Mouse (Mus musculus) MN1 (cell line): ENCODE measurements around the gene Rnf126.
A peak's percentile ranks its signal among the peaks of the same experiment; 100 is the strongest.

Experiments
- DNase-seq: peaks from one replicate; pipeline ENCODE4 v3.0.0-alpha.2; 2016; ENCODE audit warnings: low spot score

Gene Rnf126

DNA sequence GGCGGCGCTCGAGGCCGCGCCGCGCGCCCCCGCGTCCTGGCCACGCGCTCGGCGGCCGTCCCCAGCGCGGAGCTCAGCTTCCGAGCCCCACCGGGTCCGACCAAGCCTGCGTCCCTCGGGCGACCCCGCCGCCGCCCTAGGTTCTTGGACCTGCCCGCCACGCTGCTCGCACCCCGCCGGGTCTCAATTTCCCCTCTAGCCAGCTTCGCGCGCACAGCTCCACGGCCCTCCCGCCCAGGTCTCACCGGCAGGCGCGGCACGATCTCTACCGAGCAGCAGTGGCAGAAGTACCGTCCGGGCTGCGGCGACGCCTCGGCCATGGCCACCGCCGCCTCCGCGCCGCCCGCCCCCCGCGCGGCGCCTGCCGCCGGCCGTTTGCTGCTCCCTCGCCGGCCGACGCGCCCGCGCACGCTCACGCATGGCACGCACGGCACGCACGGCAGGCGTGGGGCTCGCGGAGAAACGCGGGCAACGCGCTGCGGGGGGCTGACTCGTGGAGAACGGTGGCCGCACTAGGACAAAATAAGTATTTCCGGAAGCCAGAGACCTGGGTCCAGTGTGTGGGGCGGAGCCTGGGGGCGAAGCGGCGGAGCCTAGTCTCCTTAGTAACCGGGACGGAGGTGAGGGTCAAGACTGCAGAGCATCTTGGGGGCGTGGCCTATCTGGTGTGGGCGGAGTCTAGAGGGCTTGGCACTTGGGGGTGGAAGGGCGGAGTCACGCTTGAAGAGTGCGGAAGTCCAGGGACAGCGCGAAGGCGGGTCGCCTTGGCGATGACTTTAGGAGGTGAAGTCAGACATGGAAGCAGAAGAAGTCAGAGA, at the start of gene Rnf126:
Gene Rnf126 (minus strand): TSS at position 445 of the 818 bp plus-strand sequence.
- DNase-seq: peak; percentile 100

DNA sequence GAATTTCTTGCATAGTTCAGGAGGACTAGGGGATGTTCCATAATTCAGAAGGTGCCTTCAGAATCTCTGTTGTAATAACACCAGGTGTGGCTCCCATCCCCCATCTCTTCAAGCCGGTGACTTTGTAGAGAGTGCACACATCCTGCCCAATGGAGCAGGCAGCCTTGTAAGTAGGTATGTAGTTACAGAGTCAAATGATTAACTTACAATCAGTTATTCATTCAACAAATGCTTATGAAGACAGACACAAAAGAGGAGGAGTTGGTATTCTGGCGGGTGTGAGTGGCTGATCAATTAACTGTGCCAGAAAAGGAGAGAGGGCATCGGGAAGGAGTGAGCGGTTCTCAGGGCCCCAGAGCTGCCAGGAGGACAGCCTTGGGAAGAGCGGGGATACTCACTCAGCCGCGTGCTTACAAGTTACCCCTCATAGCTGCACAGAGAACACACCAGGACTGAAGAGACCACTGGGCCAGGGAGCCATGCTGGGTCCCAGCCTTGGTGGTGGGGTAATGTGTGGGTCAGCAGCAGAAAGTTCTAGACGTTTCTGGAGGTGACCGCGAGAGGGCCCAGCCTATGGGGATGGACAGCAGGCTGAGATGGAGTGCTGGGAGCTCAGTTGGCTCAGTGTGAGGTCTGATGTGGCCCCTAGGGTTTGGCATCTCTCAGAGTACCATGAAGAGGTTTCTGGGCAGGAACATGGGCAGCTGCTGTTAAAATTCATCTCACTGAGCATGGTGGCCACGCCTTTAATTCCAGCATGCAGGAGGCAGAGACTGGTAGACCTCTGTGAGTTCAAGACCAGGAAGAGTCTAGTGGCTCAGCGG, 49.1 kb upstream of the Rnf126 start:
- no peak for DNase-seq

DNA sequence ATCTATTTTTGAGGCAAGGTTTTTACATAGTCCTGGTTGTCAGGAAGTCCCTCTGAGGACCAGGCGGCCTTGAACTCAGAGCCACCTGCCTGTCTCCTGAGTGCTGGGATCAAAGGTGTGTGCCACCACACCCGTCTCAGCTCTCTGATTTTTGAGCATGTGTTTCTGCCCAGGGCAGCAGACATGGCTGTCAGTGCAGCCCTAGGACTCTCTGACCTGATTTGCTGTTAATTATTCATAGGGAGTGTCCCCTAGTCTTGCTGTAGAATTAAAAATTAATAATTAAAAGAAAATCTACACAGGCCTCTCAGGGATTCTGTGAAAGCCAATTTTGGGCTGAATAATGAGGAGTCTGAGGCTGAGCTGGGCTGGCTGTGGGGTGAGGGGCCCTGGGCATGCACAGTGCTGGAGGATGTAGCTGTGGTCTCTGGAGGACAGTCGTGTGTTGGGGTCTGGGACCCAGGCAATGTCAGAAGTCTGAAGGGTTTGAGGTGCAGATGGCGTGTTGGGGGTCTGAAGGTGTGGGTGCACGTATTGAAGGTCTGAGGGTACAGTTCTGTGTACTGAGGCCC, 47.6 kb upstream of the Rnf126 start:
- no peak for DNase-seq

DNA sequence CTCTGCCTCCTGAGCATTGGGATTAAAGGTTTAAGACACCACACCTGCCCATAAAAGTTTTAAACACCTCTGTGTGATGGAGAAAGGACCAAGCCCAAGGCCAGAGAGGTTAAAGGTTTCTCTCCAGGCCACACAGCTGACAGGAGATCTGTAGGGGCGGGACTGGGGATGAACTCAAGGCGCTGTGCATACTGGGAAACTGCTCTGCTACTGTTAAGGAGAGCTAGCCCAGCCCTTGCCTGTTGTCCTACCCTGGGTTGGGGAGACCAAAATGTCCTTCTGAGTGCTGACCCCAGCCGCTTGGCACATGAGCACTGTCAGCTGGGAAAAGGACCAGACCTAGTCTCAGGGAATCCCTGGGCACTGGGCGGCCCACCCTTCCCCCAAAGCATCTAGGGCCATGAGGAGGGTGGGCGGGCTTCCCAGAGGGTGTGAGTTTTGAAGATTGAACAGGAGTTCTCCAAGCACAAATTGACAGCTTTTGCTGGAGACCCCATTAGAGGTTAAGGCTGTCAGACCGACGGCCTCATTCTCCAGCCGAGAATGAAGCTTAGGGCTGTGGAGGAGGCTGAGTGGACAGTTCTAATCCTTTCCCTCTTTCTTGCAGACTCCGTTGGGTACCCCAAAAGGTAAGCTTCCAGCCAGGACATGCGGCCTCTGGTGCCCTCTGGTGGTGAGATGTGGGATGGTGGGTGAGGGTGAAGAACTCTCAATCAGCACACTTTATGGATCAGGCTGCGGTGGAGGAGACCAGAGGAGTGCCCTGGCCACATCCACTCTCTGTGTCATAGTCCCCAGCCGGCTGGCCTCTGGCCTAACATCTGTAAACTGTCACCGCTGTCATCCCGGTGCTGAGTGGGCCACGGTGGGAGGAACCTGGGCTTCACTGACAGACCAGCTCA, 45.2 kb upstream of the Rnf126 start:
- peak; percentile 81 for DNase-seq

DNA sequence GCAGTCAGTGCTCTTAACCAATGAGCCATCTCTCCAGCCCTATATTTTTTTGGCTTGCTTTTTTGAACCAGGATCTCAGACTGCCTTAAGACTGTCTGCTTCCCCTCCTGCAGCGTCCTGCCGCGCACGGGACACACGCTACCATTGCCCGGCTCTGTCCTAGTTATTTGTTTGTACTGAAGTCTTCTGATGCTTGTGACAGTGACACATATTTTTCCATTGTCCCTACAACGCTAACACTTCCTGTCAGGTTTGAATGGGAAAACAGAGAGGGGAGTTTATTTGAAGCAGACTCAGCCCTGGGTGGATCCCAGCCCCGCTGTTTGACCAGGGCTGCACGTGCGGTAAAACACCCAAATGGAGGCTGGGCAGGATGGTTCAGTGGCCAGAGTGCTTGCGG, 42.0 kb upstream of the Rnf126 start:
- DNase-seq: no peak

DNA sequence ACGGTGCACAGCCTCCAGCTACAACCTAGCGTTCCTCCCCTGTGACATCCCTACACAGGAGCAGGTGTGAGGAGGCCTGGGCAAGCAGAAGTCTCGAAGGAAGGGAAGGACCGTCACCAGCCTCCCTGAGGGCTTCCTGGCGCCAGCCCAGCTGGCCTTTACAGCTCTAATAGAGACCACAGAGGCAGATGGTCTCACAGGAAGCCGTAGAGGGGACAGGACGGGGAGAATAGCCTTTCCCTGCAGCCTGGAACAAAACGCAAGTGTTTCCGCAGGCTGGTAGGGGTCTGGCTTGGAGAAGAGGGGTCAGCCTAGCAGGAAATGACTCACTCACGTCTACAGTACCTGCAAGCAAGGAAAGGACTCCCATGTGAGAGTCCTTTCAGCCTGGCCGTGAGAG, 41.1 kb upstream of the Rnf126 start:
- no peak for DNase-seq

DNA sequence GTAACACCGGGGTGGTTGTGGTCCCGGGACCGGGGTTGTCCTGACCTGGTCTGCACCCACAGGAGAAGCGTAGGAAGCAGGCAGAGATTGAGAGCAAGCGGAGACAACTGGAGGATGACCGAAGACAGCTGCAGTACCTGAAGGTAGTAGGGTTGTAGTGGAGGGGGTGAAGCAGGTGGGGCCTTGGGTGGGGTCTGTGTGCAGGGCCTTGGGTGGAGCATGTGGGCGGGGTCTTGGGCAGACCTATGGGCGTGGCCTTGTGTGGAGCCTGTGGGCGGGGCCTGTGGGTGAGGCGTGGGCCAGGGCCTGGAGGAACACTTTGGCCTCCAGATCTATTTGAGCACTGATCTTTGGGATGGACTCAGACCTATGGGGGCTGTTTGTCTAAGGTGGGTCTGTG, 40.2 kb upstream of the Rnf126 start:
- DNase-seq: no peak

DNA sequence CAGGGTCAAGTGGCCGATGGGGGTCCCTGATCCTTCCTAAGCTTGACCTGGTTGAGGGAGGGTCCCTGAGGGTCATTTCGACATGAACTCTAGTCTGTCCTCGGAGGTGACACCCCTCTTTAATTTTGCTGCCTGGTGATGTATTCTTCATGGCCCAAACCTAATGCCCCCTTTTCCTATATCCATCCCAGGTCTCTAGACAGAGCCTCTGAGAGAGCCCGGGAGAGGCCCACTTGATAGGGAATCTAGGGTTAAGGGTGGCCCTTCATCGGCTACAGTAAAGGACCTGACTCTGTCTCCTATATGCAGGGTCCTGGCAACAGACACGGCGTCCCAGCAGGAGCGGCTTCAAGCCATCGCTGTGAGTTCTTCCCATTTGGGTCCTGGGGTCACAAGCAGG, 39.6 kb upstream of the Rnf126 start:
- DNase-seq: no peak

DNA sequence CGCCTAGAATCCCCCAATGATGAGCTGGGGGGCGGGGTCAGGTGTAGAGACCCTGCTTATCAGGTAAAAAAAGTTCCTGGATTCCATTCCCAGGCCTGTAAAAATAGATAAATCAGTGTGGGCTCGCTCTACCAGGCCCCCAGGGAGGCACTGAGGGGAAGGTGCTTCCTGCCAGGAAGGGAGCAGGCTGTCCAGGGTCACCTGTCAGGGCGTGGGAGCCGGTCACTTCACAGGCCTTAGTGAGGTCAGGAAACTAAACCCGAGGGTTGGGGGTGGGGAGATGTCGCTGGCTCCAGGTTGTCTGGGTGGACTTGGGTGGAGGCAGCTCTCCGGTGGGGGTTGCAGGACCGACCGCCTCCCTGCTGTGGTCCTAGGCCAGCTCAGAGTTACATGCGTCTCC, 38.9 kb upstream of the Rnf126 start:
- no peak for DNase-seq

DNA sequence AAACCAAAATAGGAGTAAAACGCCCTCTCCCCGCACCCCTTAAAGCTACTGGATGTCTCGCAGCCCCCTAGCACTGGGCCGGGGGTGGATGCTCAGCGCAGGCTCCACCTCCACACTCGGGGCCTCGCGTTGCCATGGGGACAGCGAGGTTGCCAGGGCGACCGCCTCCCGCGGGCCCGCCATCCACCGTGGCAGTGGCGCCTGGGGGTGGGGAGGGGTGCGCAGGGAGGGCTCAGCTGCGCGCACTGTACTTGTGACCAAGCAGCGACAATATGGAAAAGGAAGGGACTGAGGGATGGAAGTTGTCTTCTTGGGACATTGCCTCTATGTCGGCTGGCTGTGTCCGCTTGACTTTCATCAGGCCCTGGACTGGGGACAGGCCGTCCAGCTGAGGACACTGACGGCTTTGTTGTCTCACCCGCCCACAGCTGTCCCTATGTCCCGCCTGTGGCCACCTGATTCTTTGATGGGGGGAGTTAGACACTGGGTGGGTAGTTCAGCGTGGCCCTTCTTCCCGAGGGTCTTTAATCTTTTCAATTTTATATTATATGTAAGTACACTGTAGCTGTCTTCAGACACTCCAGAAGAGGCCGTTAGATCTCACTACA, 37.1 kb upstream of the Rnf126 start:
- peak; percentile 82 for DNase-seq

DNA sequence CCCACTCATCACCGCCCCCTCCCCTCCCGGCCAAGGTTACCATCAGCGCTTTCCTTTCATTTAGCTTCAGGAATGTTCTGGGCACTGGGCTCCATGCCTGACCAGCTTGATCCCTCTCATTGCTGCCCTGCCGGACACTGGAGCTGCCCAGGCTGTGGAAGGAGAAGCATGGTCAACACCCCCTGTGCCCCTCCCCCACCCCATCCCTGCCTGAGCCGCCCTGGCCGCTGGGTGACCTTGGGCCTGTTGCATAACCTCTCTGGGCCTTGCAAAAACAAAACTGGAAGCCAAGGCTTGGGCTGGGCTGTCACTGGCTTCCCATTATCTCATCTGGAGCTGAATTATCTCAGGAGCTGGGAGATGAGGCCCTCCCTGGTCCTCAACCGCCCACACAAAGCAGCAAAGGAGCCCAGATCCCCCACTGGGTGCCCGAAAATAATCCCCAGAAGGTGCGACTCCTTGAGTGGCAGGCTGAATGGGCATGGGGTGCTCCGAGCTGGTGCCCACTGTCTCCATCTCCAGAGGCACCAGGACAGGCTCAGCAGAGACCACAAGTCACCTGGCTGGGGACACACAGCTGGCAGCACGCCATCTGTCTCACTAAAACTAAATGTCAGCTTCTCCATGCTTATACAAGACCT, 35.7 kb upstream of the Rnf126 start:
- peak; percentile 52 for DNase-seq

DNA sequence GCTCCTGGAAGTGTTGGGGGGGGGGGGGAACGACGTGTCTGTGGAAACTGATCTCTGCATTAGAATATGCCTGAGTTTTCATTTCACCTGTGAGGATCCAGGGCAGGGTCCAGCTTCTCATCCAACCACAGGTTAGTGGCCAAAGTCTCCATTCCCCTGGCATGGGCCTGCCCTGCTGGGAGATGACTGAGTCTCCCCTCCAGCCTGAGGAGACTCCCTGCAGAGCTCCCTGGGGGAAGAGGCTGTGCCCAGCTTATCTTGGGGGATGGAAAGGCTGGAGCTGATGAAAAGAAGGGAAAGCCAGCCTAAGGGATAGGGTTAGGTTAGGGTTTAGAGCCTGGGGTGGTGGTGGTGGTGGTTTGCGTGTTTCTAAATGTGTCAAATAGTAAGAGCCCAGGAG, 35.1 kb upstream of the Rnf126 start:
- peak; percentile 56 for DNase-seq

DNA sequence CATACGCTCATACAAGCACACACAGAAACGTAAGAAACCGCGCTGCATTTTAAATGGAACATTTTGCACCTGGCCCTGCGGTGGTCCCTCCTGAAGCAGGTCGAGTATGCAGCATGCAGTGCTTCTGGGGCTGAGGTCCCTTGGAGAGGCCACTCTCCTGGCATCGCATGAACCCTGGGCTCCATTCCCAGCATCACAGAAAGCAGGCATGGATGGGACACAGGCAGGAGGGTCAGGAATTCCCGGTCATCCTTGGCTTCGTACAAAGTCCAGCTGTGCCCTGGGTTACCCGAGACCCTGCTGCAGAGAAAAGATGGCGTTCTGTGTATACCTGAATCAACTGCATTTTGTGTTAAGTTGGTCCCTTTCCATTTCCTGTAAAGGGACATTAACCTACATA, 33.8 kb upstream of the Rnf126 start:
- DNase-seq: no peak

DNA sequence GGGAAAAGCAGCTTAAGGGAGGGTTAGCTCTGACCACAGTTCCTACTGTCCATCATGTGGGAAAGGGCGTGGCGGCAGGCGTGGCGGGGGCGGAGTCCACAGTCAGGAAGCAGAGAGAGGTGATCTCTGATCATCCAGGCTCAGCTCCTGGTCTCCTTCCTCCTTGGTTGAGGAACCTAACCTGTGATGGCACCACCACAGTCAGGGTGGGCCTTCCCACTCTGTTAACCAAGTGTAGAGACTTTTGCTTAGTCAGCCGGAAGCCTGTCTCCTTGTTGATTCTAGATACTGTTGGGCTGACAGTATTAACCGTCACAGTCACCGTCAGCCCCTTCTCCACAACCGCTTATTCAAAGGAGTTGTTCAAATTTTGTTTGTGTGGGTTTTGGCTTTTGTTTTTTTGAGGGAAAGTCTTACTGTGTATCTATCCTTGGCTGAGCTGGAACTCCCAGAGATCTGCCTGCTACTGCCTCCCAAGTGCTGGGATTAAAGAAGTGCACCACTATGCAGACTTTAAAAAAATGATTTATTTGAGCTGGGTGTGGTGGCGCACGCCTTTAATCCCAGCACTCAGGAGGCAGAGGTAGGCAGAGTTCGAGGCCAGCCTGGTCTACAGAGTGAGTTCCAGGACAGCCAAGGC, 31.7 kb upstream of the Rnf126 start:
- DNase-seq: no peak

DNA sequence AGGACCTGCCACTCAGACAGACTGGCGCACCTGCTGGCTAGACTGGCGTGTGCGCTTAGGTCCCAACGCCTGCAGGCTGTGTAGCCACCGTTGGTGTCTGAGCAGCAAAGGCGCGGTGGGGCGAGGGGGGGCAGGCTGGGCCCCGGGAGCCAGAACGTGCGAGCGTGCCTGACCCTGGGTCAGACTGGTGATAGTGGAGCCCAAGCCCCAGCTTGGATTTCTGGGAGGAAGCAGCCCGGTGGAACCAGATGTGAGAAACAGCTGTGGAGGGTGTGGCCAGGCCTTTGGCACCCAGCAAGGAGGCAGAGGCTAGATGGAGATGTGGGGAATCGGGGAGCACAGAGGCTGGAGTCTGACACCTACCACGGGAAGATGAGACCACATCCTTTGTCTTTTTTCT, 30.6 kb upstream of the Rnf126 start:
- DNase-seq: no peak

DNA sequence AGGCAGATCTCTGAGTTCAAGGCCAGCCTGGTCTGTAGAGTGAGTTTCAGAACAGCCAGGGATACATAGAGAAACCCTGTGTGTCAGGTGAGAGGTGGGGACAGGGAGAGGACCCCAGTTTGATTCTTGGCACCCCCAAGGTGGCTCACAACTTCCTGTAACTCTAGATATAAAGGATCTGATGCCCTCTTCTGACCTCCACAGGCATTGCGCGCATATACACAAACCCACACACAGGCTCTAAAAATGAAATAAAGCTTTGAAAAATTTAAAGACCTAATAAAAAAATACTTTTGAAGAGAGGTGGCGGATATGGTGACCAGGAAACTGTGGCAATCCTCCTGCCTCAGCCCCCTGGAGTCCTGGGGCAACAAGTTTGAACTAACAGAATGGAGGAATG, 29.2 kb upstream of the Rnf126 start:
- no peak for DNase-seq

DNA sequence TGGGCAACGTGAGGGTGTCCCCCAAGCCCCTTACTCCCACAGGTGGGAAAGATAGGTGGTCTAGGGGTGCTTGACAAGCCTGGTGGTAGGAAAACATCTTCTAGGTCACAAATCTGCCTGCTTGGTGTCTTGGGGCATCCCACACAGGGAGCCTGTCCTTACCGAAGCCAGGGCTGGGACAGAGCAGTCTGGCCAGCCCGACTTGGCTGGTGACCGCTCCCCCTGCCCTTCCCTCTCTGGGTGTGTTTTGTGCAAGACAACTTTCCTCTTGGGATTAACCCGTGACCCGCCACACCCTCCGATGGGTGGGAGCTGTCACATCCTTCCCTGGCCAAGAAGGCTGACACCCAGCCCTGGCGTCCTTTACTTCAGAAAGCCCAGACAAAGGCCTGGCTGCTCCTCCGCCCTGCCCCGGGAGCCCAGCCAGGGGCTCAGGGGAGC, 27.8 kb upstream of the Rnf126 start:
- DNase-seq: peak; percentile 93

DNA sequence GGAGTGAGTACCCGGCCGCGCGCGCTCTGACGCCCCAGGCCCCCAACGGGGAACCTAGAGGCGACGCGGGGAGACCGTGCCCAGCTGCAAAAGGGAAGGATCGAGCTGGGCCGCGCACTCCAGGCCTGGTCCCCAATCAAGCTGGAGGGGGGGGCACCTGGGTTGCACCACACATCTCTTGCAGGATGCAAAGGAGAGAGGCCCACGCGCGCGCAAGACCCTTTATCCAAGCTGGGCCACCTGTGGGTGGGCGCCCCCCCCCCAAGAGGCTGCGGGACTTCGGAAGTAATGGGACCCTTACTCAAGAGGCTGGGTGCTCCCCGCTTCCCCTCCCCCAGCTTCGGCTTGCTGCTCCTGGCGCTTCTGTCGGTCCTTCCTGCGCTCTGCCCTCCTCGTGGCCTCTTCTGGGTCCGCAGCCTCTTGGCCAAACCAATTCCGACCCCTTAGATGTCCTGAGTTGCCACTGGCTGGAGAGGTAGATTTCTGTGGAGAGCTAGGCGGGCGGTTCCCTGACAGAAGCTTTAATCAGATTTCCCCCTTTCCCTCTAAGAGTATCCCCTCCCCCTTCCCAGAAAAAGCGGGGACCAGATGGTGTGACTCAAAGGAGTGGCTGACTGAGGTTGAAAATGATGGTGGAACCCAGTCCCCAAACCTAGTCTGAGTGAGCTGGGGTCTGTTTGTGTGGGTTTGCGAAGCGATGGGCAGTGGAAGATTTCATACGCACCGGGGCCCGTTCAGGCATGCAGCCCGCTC, 27.2 kb upstream of the Rnf126 start:
- DNase-seq: peak; percentile 62

DNA sequence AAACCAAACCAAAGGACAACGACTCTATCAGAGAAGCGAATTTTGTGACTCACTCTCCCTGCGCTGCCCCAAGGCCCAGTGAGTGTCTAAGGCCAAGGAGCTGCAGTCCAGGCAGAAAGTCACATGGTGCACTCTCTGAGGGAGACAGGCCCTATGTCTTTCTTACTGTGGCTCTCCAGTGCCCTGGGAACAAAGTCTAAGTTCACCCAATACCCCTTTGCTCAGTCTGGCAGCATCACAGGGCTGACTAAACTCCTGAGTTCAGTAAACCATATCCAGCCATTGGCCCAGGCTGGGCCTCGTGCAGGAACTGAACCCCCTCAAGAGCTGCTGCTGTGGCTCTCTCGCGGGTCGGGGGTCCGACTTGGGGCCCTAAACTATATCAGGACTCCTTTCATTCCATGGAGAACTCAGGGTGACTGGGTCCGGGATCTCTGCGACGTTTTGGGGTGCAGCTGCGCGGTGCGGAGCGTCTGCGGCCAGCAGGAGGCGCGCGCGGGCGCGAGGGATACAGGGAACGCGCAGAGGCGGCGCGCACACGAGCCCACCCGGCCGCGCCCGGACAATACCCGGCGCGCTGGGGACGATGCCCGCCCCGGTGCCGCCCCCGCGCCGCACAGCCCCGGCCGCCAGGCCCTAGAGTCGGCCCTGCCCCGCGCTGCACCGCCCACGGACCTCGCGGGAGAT, 26.4 kb upstream of the Rnf126 start, which contains the start of gene Palm:
Gene Palm (plus strand): TSS at position 522 of the 687 bp plus-strand sequence.
- peak; percentile 86 for DNase-seq
